Mouse (Mus musculus): ENCODE results near the gene Nrbp1. TPM values are rescaled to one million over a fixed set of nuclear protein-coding genes. Genes with fewer than 3 reads are reported as not detected.

Nrbp1 gene
- polyA plus RNA-seq, 1 experiment from 2014 or later = 153 TPM

DNA sequence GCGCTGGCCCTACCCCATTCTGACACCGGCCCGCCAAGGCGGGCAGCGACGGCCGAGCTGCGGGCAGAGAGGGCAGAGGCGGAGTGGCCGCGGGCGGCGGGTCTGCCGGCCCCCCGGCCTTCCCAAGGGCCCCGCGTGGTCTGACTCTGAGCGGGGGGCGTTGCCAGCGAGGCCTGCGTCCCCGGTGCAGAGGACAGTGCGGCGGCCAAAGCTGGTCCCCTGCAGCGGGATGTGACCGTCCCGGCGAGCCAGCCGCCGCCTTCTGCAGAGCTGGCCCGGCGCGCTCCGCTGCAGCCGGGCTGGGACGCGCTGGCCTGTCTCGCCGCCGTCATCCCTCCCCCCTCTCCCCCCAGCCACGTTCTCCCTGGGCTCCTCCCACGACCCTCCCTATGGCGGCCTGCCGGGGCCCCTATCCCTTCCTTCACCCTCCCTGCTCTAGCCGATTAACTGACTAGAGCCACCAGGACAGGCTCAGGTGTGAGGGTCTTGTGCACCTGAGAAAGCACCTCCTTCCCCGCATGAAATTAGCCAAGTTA, 55.0 kb downstream of the Nrbp1 start, which contains the start of gene Fndc4:
Gene Fndc4, minus strand, starts transcription at position 475 of the 536 bp plus-strand sequence.
- Histone ChIP-seq H3K27ac (ENCODE audit: low read depth, low read length) (no peak within 1 kb of the TSS; the same call in 1 of the 2 replicates), H3K4me3 (ENCODE audit: low read length) (peak within 1 kb of the TSS; percentile 83), H3K9ac (ENCODE audit: low read depth, low read length) (peak within 1 kb of the TSS; percentile 88), H3K9me3 (ENCODE audit: control insufficient read depth, low read length) (no peaks in the 10 kb centered on the region), H3K27me3 (ENCODE audit: control insufficient read depth, insufficient read depth, low read length) (no peaks in the 10 kb centered on the region), H3K4me2 (replicated peaks; ENCODE audit: low read depth, low read length) (peak within 1 kb of the TSS; percentile 88), H3K36me3 (ENCODE audit: control insufficient read depth, insufficient read depth, low read length) (peaks cover 3% of the 10 kb centered on the region; the same call in 1 of the 2 replicates), H3K4me1 (ENCODE audit: control insufficient read depth, insufficient read depth, low read length) (peaks cover 9% of the 10 kb centered on the region; the same call in 1 of the 2 replicates)
- ATAC-seq (ENCODE audit: low FRiP score, low TSS enrichment) = peak; percentile 58
- WGBS = under 1% methylated on average over 24 of the region's 46 CpGs

DNA sequence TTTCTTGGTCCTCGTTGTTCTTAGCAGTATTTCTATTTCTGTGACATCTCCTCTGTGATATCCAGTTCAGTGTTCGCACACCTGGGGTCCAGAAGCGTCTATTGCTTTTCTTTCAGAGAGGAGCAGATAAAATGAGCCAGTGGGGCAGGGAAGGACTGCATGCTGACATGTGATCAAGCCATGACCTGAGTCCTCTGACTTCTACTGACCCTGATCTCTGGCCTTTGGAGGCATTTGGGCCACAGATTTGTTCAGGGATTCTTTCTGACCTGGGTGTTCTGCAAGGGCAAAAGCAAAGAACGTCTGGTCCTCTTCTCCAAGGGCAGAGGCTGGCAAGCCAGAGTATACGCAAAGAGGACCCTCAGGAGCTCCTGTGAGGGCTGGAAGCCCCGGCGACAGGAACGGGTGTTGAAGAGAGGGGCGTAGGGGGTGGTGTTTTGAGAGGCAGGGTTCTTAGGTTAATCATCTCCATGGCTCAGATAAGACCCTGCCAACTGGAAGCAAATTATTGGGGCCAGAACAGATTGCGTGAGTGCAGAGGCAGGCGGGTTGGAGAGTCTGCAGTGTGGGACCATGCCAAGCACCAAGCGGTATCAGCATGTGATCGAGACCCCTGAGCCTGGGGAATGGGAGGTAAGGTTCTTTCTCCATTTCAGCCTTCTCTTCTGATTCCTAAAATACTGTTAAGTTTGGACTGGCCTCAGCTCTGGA, 56.5 kb downstream of the Nrbp1 start, which contains the start of gene Gckr:
Gene Gckr, plus strand, starts transcription at position 397 of the 711 bp plus-strand sequence.
- H3K4me2 ChIP-seq (replicated peaks; ENCODE audit: low read depth, low read length) = peak within 1 kb of the TSS; percentile 88; the same call in 1 of the 2 replicates
- WGBS = 75% methylated on average over 13 of the region's 13 CpGs
- H3K27ac ChIP-seq (ENCODE audit: low read depth, low read length) = no peak within 1 kb of the TSS
- H3K4me3 ChIP-seq (ENCODE audit: low read length) = no peak within 1 kb of the TSS
- H3K9me3 ChIP-seq (ENCODE audit: control insufficient read depth, low read length) = no peaks in the 10 kb centered on the region
- ATAC-seq (ENCODE audit: low FRiP score, low TSS enrichment) = no peak
- H3K27me3 ChIP-seq (ENCODE audit: control insufficient read depth, insufficient read depth, low read length) = no peaks in the 10 kb centered on the region
- peaks cover 9% of the 10 kb centered on the region; the same call in 1 of the 2 replicates for H3K4me1 ChIP-seq (ENCODE audit: control insufficient read depth, insufficient read depth, low read length)
- no peak within 1 kb of the TSS for H3K9ac ChIP-seq (ENCODE audit: low read depth, low read length)
- H3K36me3 ChIP-seq (ENCODE audit: control insufficient read depth, insufficient read depth, low read length) = peaks cover 3% of the 10 kb centered on the region; the same call in 1 of the 2 replicates

- Histone ChIP-seq H3K27ac (ENCODE audit: low read depth, low read length) (no peak overlapping the region), H3K27me3 (ENCODE audit: control insufficient read depth, insufficient read depth, low read length) (no peaks in the 10 kb centered on the region), H3K9me3 (ENCODE audit: control insufficient read depth, low read length) (no peaks in the 10 kb centered on the region), H3K4me1 (ENCODE audit: control insufficient read depth, insufficient read depth, low read length) (peaks cover 9% of the 10 kb centered on the region; the same call in 1 of the 2 replicates), H3K36me3 (ENCODE audit: control insufficient read depth, insufficient read depth, low read length) (peaks cover 3% of the 10 kb centered on the region; the same call in 1 of the 2 replicates), H3K4me3 (ENCODE audit: low read length) (no peak overlapping the region), H3K4me2 (replicated peaks; ENCODE audit: low read depth, low read length) (no peak overlapping the region), H3K9ac (ENCODE audit: low read depth, low read length) (no peak overlapping the region)
- 86% methylated on average over 3 of the region's 3 CpGs for WGBS
- no peak for ATAC-seq (ENCODE audit: low FRiP score, low TSS enrichment)
Observed at GRCm38 (mm10) chr5:31297981-31298380, 57.3 kb downstream of the Nrbp1 start.

DNA sequence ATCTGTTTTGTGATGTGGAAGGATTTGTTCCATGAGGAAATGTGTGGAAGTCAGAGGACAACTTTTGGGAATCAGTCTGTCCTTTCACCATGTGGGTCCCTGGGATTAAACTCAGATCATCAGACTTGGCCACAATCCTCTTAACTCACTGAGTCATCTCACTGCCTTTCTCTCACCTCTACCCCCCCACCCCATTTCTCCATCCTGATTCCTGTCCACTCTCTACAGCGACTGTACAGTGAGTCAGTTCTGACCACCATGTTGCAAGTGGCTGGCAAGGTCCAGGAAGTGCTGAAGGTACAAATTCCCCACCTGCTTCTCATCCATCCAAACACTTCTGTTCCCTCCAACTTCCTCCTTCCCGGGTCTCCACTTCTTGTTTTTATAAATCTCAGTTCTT, 57.8 kb downstream of the Nrbp1 start:
- H3K9me3 ChIP-seq (ENCODE audit: control insufficient read depth, low read length) = no peaks in the 10 kb centered on the region
- H3K27ac ChIP-seq (ENCODE audit: low read depth, low read length) = no peak overlapping the region
- ATAC-seq (ENCODE audit: low FRiP score, low TSS enrichment) = no peak
- no peak overlapping the region for H3K4me2 ChIP-seq (replicated peaks; ENCODE audit: low read depth, low read length)
- no peak overlapping the region for H3K9ac ChIP-seq (ENCODE audit: low read depth, low read length)
- WGBS = 64% methylated on average over 2 of the region's 2 CpGs
- H3K4me1 ChIP-seq (ENCODE audit: control insufficient read depth, insufficient read depth, low read length) = peaks cover 9% of the 10 kb centered on the region; the same call in 1 of the 2 replicates
- no peaks in the 10 kb centered on the region for H3K27me3 ChIP-seq (ENCODE audit: control insufficient read depth, insufficient read depth, low read length)
- H3K4me3 ChIP-seq (ENCODE audit: low read length) = no peak overlapping the region
- peaks cover 3% of the 10 kb centered on the region; the same call in 1 of the 2 replicates for H3K36me3 ChIP-seq (ENCODE audit: control insufficient read depth, insufficient read depth, low read length)

Other genes starting within 250 kb of the Nrbp1 start
- gene Atraid, start 192.6 kb upstream of the Nrbp1 start, polyA plus RNA-seq (2014; fragmentation: Nextera tagmentation; extraction: Ambion mirVana) = 144 and 160 TPM in 2 replicates
- gene Slc5a6, start 191.9 kb upstream of the Nrbp1 start, polyA plus RNA-seq (2014; fragmentation: Nextera tagmentation; extraction: Ambion mirVana) = 5.5 and 10.9 TPM in 2 replicates
- gene Cad, start 186.1 kb upstream of the Nrbp1 start, polyA plus RNA-seq (2014; fragmentation: Nextera tagmentation; extraction: Ambion mirVana) = 35.4 and 40.5 TPM in 2 replicates
- gene Dnajc5g, start 134.6 kb upstream of the Nrbp1 start, polyA plus RNA-seq (2014; fragmentation: Nextera tagmentation; extraction: Ambion mirVana) = not detected in 2 replicates
- gene Slc30a3, start 132.6 kb upstream of the Nrbp1 start, polyA plus RNA-seq (2014; fragmentation: Nextera tagmentation; extraction: Ambion mirVana) = 1.9 and 3.4 TPM in 2 replicates
- gene Trim54, start 124.2 kb upstream of the Nrbp1 start, polyA plus RNA-seq (2014; fragmentation: Nextera tagmentation; extraction: Ambion mirVana) = not detected in 2 replicates
- gene Ucn, start 102.0 kb upstream of the Nrbp1 start, polyA plus RNA-seq (2014; fragmentation: Nextera tagmentation; extraction: Ambion mirVana) = not detected in 2 replicates
- 67.5 and 68.3 TPM in 2 replicates for gene Mpv17, start 86.6 kb upstream of the Nrbp1 start, polyA plus RNA-seq (2014; fragmentation: Nextera tagmentation; extraction: Ambion mirVana)
- gene Gm29609, start 61.0 kb upstream of the Nrbp1 start, polyA plus RNA-seq (2014; fragmentation: Nextera tagmentation; extraction: Ambion mirVana) = 1.4 and 1.6 TPM in 2 replicates
- gene Gtf3c2, start 60.7 kb upstream of the Nrbp1 start, polyA plus RNA-seq (2014; fragmentation: Nextera tagmentation; extraction: Ambion mirVana) = 51.6 and 85.6 TPM in 2 replicates
- 110 and 133 TPM in 2 replicates for gene Snx17, start 47.6 kb upstream of the Nrbp1 start, polyA plus RNA-seq (2014; fragmentation: Nextera tagmentation; extraction: Ambion mirVana)
- gene Eif2b4, start 47.4 kb upstream of the Nrbp1 start, polyA plus RNA-seq (2014; fragmentation: Nextera tagmentation; extraction: Ambion mirVana) = 60.1 and 67.3 TPM in 2 replicates
- gene Zfp513, start 38.6 kb upstream of the Nrbp1 start, polyA plus RNA-seq (2014; fragmentation: Nextera tagmentation; extraction: Ambion mirVana) = 6.7 and 9.0 TPM in 2 replicates
- 130 and 145 TPM in 2 replicates for gene Ppm1g, start 20.2 kb upstream of the Nrbp1 start, polyA plus RNA-seq (2014; fragmentation: Nextera tagmentation; extraction: Ambion mirVana)
- gene Gm9970, start 368 bp downstream of the Nrbp1 start, polyA plus RNA-seq (2014; fragmentation: Nextera tagmentation; extraction: Ambion mirVana) = 0.39 and 0.72 TPM in 2 replicates
- gene Krtcap3, start 10.8 kb downstream of the Nrbp1 start, polyA plus RNA-seq (2014; fragmentation: Nextera tagmentation; extraction: Ambion mirVana) = 28.0 and 31.8 TPM in 2 replicates
- gene Ift172, start 50.3 kb downstream of the Nrbp1 start, polyA plus RNA-seq (2014; fragmentation: Nextera tagmentation; extraction: Ambion mirVana) = 26.3 and 31.9 TPM in 2 replicates
- gene Fndc4, start 55.2 kb downstream of the Nrbp1 start, polyA plus RNA-seq (2014; fragmentation: Nextera tagmentation; extraction: Ambion mirVana) = 42.8 and 55.6 TPM in 2 replicates
- gene Gckr, start 56.6 kb downstream of the Nrbp1 start, polyA plus RNA-seq (2014; fragmentation: Nextera tagmentation; extraction: Ambion mirVana) = 0.76 TPM in 1 of 2 replicates, not detected in the other
- gene Zfp512, start 211.6 kb downstream of the Nrbp1 start, polyA plus RNA-seq (2014; fragmentation: Nextera tagmentation; extraction: Ambion mirVana) = 27.4 and 55.0 TPM in 2 replicates
- gene 4930548H24Rik, start 244.9 kb downstream of the Nrbp1 start, polyA plus RNA-seq (2014; fragmentation: Nextera tagmentation; extraction: Ambion mirVana) = 0.08 and 0.09 TPM in 2 replicates